In genomic region chr11:44062446-44062845, GRCm38 (mm10) we compare ENCODE assay signal across 23 mouse cellular contexts.
"Had no signal": no experiment of that assay in that cellular context is flagged by ENCODE, and none has a peak within 500 bp of the region (broad histone marks: within the 10 kb centered on the region; RNA-seq: fewer than 3 reads in every experiment).

No protein-coding gene starts in this region.

- H3K4me2 ChIP-seq: heart, embryonic 11.5 days; heart, embryonic 13.5 days; heart, embryonic 15.5 days; hindbrain, embryonic 13.5 days; hindbrain, embryonic 15.5 days; limb, embryonic 12.5 days; liver, embryonic 12.5 days had no signal

- H3K9me3 ChIP-seq: heart, embryonic 13.5 days; heart, embryonic 15.5 days; hindbrain, embryonic 13.5 days; hindbrain, embryonic 15.5 days; limb, embryonic 10.5 days; limb, embryonic 12.5 days; liver, embryonic 12.5 days had no signal

- H3K9ac ChIP-seq: forebrain, postnatal 0 days; heart, embryonic 13.5 days; heart, embryonic 15.5 days; hindbrain, embryonic 13.5 days; hindbrain, embryonic 15.5 days; limb, embryonic 12.5 days; liver, embryonic 12.5 days; liver, embryonic 14.5 days had no signal

- H3K36me3 ChIP-seq: heart, embryonic 13.5 days; heart, embryonic 15.5 days; hindbrain, embryonic 13.5 days; hindbrain, embryonic 15.5 days; limb, embryonic 10.5 days; limb, embryonic 12.5 days; liver, embryonic 12.5 days had no signal

- DNase-seq: forebrain, postnatal 0 days; gastrocnemius, postnatal 14 days; gastrocnemius, postnatal 36 days; heart, adult 11 months; heart, adult 2 months; heart, postnatal 14 days; heart, postnatal 36 days; kidney, postnatal 25 days; liver had no signal

- H3K4me3 ChIP-seq: heart, adult 2 months; heart, embryonic 13.5 days; heart, embryonic 15.5 days; hindbrain, embryonic 13.5 days; hindbrain, embryonic 15.5 days; layer of hippocampus, adult 2 months; left cerebral cortex, adult 2 months; limb, embryonic 10.5 days; limb, embryonic 12.5 days; liver, embryonic 12.5 days had no signal

- ATAC-seq: forebrain, postnatal 0 days; hindbrain, postnatal 0 days; intestine, embryonic 16.5 days; liver, embryonic 12.5 days had no signal

- H3K27me3 ChIP-seq: heart, embryonic 13.5 days; heart, embryonic 15.5 days; hindbrain, embryonic 13.5 days; hindbrain, embryonic 15.5 days; limb, embryonic 12.5 days; liver, embryonic 12.5 days had no signal

- H3K27ac ChIP-seq: heart, adult 2 months; heart, embryonic 13.5 days; heart, embryonic 15.5 days; hindbrain, embryonic 13.5 days; hindbrain, embryonic 15.5 days; hindbrain, postnatal 0 days; kidney, postnatal 0 days; layer of hippocampus, adult 2 months; left cerebral cortex, adult 2 months; limb, embryonic 10.5 days; limb, embryonic 12.5 days; liver, embryonic 12.5 days; liver, embryonic 14.5 days had no signal

- H3K4me1 ChIP-seq: heart, embryonic 13.5 days; heart, embryonic 15.5 days; hindbrain, embryonic 13.5 days; hindbrain, embryonic 15.5 days; limb, embryonic 10.5 days; limb, embryonic 12.5 days; liver, embryonic 12.5 days had no signal
